Mouse (Mus musculus) kidney, postnatal 4 days (tissue): Measurements from ENCODE around the gene Lrba.

ENCODE experiments used
- DNase-seq, 2 experiments: peaks; one replicate each; pipeline ENCODE4 v3.0.0; 2021; ENCODE audit warnings: mixed read lengths in 2 of 2

The Lrba gene

DNA sequence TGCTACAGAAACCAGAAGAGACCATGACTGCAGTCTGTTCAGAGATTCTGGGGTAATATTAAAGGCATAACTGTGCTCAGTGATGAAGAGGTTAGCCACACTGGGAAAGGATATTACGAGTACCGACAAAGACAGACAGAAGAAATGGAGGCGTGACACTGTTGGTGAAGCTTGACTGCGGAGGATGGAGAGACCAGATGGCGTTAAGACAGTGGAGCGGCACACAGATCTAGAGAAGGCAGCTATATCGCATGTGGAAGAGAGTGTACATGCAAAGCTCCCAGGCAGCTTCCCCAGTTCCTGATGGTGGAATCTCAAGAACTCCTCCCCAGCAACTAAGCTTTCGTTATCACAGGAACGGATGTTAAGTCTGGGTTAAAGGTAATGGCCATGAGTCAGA is 579.8 kb downstream of the Lrba start:
- DNase-seq: no peak

DNA sequence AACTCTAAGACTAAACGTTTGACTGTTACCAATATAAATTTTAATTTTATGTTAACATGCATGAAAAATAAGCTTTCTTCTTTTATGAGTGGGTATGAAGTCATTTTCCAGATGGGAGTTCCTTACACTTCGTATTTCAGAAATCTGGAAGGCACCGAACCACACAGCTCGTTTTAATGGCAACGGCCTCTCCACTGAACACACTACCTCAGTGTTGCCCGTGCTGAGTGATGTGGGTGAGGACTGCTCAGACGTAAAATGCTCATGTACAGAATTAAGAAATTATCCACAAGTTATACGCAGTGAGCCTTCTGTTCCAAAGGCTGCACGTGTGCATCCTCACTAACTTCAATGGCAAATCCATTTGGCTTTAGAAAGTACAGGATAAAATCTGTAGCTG is 582.4 kb downstream of the Lrba start:
- no peak for DNase-seq

DNA sequence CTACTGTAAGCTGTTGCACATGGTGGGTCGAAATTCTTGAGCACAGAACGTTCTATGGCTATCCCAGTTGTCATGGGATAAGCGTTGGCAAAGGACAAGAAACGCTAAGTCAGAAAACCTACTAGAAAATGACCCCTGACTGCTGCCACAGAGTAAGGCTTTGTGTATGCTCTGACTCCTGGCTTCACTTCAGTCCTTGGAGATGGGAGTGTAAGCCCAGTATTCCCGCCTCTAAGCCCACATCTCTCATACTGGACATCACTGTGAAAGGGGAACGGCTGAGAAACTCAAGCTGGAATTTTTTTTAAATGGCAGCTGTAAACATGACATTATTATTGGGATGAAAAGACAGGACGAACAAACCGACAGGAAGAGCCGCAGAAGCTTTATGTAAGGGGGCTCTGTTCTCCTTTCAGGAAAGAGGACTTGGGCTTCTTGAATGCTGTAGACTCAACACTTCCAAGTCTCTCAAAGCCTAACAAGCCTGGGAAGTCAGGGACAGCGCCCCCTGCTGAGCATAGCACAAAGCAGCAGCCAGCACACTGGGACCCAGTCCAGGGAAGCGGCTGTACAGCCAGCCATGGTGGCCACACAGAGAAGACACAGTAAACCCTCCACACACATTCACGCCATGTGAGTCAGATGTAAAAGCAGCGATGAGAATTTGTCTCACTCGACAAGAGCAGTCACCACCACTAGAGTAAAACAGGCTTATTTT is 583.4 kb downstream of the Lrba start:
- DNase-seq: peak; percentile 52 to 63

DNA sequence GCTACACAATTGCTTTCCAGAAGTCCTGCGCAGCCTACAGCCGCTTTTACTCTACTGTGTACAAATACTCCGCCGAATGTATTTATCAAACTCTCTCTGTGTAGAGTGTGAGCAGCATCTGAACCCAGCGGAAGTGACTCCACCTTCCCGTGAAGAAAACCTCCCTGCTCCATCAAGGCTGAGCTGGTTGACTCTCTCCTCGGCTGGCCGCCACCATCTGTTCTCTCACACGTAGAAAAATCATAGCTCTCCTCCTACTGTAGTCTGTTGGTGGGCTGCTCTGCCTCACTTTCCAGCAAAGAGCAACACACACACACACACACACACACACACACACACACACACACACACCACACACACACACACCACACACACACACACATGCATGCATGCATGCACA is 584.7 kb downstream of the Lrba start:
- DNase-seq: no peak

DNA sequence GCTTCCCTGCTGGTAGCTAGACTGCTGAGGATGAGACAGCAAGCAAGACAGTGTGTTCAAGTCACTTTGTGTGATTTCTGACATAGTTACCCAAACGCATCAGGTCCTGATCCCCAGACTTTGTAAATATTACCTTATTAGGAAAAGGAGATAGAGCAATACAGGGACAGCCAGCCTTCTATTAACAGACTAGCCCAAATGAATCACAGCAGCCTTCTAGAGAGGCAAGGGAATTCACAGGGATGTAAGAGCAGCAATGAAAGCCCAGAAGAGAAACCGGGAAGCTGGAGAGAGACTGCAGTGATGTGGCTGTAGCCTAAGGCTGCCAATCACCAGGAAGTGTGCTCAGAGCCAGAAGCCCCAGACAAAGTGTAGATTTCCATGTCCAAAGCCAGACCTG is 585.2 kb downstream of the Lrba start:
- DNase-seq: no peak

DNA sequence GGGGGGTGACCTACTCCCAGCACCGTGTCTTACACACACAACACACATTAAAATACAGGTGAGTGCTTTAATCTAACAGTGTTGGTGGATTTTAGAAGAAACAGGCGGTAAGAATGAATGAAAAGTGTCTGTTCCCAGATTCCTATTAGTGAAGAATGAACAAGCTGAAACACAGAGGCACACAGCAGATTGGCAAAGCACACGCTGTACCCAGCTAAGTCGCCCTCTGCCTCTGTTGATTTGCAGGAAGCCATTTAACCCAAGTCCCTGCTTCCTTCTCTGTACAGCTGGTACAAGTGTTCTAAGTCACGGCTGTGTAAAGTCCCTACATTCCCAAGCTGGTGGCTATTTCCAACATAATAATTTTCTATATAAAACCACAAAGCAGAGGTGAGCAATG is 586.4 kb downstream of the Lrba start:
- no peak for DNase-seq

DNA sequence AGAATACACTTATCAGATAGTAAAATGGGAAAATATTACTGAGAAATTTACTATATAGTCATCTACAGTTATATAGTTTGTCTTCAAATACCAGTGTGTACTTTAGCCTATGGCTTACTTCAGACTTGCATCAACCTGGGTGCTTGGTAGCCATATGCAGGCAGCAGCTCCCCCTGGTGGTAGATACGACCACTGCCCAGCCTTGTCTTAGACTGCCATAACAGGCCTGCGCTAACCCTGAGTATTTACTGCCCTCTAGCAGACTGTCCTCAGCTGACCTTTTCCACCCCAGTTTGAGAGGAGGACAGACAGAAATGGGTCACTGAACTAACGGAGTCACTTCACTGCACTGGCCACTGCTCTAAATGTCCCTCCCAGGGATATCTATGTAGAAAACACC is 588.2 kb downstream of the Lrba start:
- peak; percentile 84 to 87 for DNase-seq

DNA sequence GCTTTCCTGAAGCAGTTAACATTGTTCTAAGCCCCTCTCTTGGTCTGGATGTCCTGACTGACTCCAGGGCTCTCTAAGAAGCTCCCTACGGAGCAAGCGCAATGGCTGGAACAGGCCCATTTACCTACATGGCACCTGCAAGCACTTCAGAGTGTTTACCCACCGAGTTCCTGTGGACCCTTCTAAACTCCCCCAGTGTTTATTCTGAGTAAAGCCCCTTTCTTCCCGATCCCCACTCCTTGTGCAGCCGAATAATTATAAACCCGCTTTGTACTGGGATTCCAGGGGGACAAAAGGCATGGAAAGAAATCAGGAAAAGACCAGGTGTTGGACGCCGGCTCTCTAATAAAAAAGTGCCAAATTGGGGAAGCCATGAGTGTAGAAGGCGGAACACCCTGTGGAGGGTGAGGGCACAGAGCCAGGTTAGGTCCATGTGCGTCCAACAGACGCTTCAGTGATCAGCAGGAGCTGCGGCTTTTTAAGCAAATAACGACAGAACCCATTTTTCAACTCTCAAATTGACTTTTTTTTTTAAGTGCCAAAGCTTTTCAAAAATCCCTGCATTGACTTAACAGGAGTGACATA is 593.6 kb downstream of the Lrba start:
- no peak for DNase-seq

DNA sequence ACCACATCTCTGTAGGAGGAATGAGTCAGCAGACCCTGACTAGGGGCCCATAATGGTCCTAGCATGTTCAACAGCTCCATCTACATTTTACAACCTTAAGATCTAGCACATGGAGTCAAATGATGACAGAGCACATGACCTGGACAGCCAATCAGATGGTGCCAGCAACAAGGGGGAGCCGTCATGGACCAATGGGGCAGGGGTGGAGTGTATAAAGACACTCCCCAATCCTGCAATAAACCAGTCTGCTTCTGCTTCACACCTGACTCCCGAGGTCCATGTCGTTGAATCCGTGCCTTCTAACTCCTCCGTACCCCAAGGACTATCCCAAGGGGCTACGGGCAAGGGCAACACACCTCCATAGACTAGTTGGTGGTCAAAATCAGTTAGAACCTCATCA is 594.9 kb downstream of the Lrba start:
- DNase-seq: no peak

DNA sequence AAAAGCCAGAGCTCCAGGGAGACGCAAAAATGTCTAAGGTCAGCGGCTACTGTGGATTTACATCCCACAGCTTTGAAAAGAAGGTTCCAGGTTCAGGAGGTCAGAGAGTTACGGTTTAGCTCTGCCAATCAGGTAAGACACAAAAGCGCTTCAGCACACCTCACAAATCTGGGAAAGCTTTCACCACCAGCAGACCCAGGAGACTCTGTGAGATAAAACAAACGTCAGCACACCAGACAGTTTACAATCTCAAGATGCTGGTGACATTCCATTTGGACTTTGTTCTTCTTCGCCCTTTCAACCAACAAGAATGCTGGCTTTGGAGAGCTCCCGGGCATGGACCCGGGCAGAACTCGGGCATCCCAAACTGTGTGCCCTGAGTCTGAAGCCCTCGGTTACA is 595.9 kb downstream of the Lrba start:
- no peak for DNase-seq

DNA sequence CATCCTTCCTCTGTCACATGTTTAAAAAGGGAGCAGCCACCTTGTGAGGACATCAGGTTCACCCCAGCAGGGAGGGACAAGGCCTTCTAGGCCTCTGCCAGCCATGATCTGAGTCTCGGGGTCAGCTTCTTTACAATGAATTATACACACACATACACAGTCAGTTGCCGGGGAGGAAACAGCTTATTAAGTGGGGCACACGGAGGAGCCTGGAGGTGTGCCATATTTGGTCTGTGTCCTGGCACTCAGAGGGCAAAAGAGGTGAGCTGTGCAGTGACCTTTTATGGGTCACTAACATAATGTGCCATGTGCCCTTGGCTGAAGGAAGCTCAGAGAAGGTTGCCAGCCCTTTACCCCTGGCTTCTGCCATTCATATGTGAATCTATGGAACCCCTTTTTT is 596.9 kb downstream of the Lrba start:
- no peak for DNase-seq

DNA sequence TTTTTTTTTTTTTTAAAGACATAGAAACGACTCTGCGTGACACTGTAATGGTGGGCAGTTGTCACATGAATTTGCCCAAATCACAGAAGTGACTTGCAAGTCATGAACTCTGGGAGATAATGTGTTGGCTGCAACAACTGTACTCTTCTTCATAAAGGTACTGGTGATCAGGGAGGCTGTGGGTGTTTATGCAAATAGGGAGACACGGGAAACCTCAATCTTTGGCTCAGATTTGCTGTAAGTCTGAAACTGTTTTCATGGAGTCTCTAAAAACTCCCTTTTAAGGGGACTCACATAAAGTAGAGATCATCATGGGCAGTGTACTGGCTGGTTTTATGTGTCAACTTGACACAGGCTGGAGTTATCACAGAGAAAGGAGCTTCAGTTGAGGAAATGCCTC is 603.0 kb downstream of the Lrba start:
- DNase-seq: no peak

DNA sequence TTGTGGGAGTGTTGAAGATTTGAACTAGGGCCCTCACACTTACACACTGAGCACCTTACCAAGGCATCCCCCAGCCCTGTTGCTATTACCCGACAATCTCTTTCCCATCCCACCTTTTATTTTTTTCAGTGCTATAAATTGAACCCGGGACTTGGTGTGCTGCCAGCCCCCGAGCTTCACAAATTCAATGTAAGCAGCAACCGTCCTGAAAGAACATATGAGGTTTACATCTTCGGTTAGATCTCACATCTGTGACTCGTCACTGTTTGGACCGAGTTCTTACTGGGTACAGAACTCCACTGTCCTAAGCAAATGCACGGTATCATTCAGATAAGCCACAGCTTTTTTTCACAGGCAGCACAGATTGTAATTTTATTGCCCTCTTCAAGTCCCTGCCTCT is 607.6 kb downstream of the Lrba start:
- DNase-seq: no peak
